Mouse (Mus musculus) small intestine, adult 2 months (tissue): ENCODE measurements around the gene Rtbdn.

Experiments used
- CTCF ChIP-seq: fragments of 200-500 bp; IDR thresholded peaks from 2 replicates; pipeline ENCODE4 v1.5.1; 2012; ENCODE audit warnings: low read depth, mild to moderate bottlenecking, control low read depth, inconsistent platforms, low read length, moderate library complexity, mixed read lengths; ENCODE audit not compliant: insufficient replicate concordance, insufficient read length; ENCODE audit errors: extremely low read depth
- POLR2A ChIP-seq: fragments of 200-500 bp; IDR thresholded peaks from 2 replicates; pipeline ENCODE4 v1.6.1; 2012; ENCODE audit warnings: low read depth, mild to moderate bottlenecking, control low read depth, inconsistent platforms, low read length, moderate library complexity

- TF ChIP-seq CTCF: no peak
- TF ChIP-seq POLR2A: no peak
These were observed 34.9 kb upstream of the Rtbdn start for GRCm38 (mm10) chr8:84911854-84912253.
